Mouse (Mus musculus): ENCODE results near the gene Col24a1.

- no peak for TF ChIP-seq CTCF (IDR thresholded peaks at IDR 0.05; ENCODE audit: low read depth)
- no peak for TF ChIP-seq EP300 (IDR thresholded peaks at IDR 0.05; ENCODE audit: low read depth)
These were observed 309.1 kb downstream of the Col24a1 start for GRCm38 (mm10) chr3:145601345-145601744.
